Mouse (Mus musculus): Measurements from ENCODE around the gene Ggta1.

The Ggta1 gene

GRCm38 (mm10) chr2:35490458-35491111, 27.6 kb upstream of the Ggta1 start:
- DNase-seq = peak in 1 of 2 experiments; percentile 12

DNA sequence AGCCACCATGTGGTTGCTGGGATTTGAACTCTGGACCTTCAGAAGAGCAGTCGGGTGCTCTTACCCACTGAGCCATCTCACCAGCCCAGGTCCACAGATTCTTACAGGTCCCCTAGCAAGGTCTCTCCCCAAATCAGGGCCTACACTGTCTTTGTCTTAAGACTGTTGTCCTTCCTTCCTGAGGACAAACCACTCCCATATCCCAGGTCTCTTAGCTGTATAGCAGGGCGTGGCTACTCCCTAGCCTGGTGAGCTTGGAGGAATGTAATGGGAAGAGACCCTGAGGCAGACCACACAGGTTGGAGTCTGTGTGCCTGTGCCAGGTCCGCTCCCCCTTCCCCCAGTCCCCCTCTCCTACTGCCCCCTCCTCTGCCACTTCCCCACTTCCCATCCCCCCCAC, 24.7 kb upstream of the Ggta1 start:
- DNase-seq = peak in 1 of 2 experiments; percentile 11

DNA sequence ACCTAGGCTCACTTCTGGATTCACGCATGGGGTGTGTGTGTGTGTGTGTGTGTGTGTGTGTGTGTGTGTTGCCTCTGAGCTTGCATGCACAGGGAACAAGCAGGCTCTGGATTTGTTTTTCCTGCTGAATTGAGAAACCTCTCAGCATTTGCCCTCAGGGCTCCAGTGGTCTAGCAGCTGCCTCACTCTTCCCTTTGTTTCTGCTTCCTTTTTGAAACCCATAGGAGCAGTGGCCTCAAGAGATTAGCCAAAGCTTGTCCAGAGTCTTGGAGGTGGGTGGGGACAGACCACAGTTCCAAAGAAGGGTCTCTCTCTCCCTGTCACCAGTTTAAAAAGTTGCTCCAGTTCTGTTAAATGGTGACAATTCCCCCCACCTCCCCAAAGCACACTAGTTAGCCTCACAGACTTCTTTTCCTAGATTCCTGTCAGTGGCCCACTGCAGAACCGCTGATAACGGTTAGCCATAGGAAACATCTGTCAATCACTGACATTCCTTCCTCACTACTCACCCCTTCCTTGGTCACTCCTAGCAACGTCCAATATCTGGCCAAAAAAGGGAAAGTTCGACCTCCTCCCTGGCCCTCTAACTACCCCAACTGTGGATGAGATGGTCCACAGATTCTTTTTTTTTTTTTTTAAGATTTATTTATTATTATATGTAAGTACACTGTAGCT, 24.1 kb upstream of the Ggta1 start:
- DNase-seq = peak in 1 of 2 experiments; percentile 10

GRCm38 (mm10) chr2:35484102-35484501, 21.1 kb upstream of the Ggta1 start:
- DNase-seq = no peak

- peak in 1 of 2 experiments; percentile 12 for DNase-seq
These were observed 20.4 kb upstream of the Ggta1 start for GRCm38 (mm10) chr2:35483402-35483801.

DNA sequence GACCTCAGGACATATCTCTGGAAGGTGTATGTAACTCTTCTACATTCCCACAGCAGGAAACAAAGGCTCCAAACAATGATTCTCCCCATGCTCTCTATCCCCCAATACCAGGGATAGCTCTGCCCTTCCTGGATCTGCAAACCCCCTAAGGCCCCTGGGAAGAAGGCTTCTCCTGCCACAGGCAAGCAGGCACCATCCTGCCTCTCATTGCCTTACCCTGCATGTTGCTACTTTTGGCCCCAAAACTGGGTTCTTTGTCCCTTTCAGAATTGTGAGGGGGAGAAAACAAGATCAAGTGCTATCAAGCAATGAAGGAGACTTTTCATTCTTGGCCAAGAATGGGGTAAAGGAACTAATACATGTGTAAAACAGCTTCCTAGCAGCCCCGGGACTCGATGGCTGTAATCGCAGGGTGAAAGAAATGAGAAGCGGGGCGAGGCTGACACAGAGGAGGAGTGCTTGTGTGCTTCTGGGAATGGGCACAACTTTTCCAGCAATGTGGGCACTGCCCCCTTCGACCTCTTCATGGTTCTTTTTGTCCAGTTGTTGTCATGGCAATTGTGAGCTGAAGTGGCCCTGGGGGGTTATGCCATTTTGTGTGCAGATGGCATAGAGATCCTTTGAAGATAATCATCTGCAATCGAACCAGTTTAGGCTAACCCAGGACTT, 18.4 kb upstream of the Ggta1 start:
- no peak for DNase-seq

DNA sequence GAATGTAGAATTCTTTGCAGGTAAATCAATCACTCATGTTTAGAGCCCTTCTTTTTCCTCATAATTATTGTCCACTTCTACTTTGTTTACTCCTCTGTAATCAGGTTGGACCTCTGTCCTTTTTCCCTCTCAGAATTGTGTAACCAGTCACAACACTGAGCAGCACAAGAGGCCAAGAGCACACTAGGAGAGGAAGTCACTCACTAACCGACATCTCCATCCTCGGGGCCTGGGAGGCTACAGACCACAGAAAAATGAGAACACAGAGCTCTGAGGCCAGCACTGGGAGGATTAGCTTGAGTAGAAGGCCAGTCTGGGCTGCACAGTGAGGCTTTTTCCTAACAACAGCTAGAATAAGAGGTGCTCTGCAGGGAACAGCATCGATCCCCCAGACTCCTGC, 17.0 kb upstream of the Ggta1 start:
- peak; percentile 26 to 34 for DNase-seq

GRCm38 (mm10) chr2:35478812-35479122, 15.7 kb upstream of the Ggta1 start:
- no peak for DNase-seq

DNA sequence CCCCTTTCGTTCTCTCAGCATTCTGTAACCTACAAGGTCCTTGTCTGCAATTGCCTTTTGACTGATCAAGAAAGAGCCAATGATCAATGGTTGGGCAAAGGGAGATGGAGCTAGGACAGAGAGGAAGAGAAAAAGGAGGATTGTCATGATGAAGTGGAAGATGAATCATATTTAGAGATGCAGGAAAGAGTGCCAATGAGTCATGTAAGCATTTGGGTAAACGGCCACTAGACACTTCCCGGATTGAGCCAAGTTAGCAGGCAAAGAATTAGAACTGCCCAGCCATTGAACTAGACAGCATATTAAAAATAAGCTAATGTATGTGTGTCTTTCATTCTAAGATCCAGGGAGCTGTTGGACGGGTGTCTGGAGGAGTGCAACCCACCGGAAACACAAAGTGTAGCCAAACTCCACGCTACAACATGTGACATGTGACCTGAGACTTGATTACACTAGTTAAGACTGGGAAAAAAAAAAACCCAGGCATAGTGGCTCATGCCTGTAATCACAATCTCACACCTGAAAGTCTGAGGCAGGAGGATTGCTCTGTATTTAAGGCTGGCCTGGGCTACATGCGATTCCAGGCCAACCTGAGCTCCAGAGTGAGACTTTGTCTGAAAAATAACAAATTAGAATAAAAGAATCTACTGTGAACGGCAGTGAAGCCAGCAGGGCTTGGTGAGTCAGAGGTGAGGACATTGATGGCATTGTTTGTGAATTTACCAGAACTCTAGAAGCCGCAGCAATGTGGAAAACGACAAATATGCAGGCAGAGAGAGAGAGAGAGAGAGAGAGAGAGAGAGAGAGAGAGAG, 15.2 kb upstream of the Ggta1 start:
- DNase-seq = no peak

DNA sequence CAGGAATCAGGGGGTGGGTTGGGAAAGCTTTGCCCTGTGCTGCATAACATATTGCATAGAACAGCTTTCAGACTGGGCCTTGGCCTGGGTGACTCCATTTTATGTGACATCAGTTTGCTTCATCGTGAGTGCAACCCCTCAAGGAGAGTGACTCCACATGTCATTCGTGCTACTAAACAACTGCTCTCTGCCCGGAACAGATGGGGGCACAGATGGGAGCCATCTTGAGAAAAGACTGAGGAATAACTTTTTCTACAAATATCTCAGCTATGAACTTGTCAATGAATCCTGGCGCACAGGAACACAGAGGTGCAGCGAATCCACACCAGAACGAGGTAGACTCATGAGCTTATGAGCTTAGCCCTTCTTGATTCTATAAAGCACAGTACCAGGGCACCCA, 14.3 kb upstream of the Ggta1 start:
- DNase-seq = no peak

DNA sequence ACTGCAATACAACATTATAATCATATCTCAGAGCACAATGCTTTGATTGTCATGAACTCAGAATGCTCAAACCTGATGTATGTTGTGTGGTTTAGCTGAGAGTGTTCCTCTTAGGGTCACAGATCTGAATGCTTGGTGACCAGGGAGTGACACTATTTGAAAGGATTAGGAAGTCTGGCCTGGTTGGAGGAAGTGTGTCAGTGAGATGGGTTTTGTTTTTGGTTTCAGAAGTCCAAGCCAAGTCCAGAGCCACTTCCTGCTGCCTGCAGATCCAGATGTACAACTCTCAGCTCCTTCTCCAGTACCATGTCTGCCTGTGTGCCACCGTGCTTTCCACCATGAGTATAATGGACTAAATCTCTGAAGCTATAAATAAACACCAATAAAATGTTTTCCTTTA, 11.9 kb upstream of the Ggta1 start:
- no peak for DNase-seq

- no peak for DNase-seq
These were observed 6.2 kb upstream of the Ggta1 start for GRCm38 (mm10) chr2:35469266-35469665.

DNA sequence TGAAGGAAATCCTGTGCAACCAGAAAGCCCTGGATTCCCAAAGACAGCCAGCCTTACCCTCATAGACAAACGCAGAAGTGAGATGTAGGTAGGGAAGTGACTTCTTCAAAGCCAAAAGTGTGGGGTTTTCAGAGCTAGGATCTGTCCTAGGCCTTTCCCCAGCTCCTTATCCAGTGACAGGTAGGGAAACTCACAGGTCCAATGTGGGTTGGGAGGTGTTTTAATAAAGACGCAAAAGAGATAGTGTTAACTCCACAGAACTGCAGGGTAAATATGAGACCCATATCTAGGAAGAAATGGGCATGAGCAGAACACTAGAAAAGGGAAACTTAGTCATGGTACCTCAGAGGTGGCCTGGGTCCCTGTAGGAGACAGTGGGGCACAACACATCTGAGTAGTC, 5.2 kb upstream of the Ggta1 start:
- no peak for DNase-seq

- no peak for DNase-seq
These were observed 4.8 kb upstream of the Ggta1 start for GRCm38 (mm10) chr2:35467855-35468254.

- DNase-seq = no peak
These were observed 2.6 kb upstream of the Ggta1 start for GRCm38 (mm10) chr2:35465677-35466076.

GRCm38 (mm10) chr2:35464548-35464947, 1.5 kb upstream of the Ggta1 start:
- no peak for DNase-seq

- peak in 1 of 2 experiments; percentile 16 for DNase-seq
These were observed 1.1 kb upstream of the Ggta1 start for GRCm38 (mm10) chr2:35464089-35464534.

DNA sequence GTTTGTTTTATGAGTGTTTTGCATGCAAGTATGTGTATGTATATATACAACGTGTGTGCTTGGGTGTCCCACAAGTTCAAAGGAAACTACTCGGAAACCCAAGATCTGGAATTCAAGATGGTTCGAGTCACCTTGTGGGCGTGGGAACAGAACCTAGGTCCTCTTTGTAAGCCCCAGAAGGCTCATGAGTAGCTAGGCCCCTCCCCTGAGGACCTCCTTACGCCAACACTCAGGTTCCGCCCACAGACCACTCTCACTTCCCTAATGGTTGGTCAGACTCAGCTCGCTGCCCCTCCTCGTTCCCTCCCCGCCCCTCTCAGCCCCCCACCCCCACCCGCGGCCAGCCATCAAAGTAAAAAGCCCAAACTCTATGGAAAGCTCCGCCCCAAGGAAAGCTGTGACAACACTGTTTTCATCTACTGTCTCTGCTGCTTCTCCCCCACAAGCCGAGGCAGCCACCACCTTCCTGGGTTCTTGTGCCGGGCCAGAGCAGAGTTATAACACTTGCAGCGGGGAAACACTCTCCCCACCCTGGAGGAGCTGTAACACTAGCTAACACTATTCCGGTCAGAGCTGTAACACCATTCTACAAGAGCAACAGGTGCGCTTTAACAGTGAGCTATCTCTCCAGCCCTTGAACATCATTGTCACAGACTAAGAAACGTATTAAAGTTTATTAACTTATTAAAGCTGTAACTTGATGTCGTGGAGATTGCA, 499 bp upstream of the Ggta1 start:
- DNase-seq = peak; percentile 83 to 86

- DNase-seq = peak; percentile 62 to 64
These were observed 852 bp downstream of the Ggta1 start for GRCm38 (mm10) chr2:35461971-35462787.

DNA sequence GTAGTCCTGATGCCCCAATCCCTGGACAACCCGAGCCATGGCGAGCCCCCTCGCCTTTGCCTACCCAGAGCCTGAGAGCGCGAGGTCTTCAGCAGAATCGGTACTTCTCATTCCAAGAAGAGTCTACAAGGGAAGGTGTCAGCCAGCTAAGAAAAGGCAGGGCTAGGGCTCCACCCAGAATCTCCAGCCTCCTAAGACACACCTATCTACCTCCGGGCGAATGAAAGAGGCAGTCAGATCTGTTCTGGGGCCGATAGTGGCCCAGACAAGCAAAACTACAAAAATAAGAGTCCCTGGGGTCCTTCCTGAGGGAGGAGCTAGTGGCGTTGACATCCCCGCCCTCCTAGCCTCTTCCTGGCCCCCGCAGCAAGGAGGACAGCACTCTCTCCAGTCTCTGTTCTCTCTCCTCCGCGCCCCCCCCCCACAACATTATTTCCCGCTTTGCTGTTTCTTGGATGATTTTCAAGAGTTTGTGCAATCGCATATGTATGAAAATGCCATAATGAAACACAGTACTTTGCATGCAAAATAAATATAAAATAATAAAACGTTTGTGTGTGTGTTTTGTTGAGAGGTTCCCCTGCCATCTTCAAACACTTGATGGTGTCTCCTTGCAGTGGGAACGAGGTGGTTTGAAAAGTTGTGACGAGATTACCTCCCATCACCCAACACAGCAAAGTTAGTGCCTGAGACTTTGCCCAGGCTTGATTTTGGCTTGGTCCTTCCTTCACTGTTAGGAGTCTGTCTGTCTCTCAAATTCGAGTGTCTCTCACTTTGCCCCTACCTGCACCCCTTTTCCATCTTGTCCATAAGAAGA, 1.7 kb downstream of the Ggta1 start:
- peak; percentile 58 for DNase-seq

DNA sequence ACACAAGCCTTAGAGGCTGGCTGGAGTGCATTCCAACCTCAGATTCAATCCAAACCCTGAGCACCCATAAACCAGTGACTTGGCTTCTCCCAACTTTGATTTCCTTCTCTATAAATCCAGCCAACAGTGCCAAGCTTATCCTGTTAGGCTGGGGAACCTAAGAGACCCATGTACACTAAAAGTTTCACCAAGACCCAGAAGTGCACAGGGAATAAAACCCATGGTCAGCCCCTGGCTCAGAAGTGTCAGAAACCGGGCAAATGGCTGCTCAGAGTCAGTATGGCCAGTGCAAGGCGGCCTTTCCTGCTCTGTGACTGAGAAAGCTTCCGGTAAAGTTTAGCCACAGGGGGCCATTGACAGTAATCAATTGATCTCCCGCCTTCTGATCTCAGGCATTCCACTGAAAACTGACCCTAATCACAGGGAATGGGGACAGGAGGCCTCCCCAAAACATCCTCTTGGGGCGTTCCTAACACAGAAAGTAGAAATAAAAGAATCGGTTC, 2.6 kb downstream of the Ggta1 start:
- no peak for DNase-seq

Measured in lung, postnatal 4 days (tissue).